Mouse (Mus musculus) small intestine, adult 2 months (tissue): ENCODE data around the gene Abhd14a. TPM values are rescaled to one million over a fixed set of nuclear protein-coding genes. Genes with fewer than 3 reads are reported as not detected.

Source experiments
- H3K27ac ChIP-seq: fragments of 200-500 bp; 2 replicates; pipeline ENCODE4 v1.5.1; 2012; ENCODE audit warnings: low read depth, low read length, control low read depth, inconsistent platforms; ENCODE audit not compliant: insufficient read depth
- H3K27me3 ChIP-seq: fragments of 200-500 bp; 2 replicates; pipeline ENCODE4 v1.6.1; 2012; ENCODE audit warnings: mild to moderate bottlenecking, moderate library complexity, low read length, inconsistent platforms; ENCODE audit not compliant: control insufficient read depth, insufficient read depth
- H3K36me3 ChIP-seq: fragments of 200-500 bp; 2 replicates; pipeline ENCODE4 v1.6.1; 2012; ENCODE audit warnings: mild to moderate bottlenecking, low read length, control low read depth, inconsistent platforms; ENCODE audit not compliant: control insufficient read depth, insufficient read depth
- H3K4me1 ChIP-seq: fragments of 200-500 bp; 2 replicates; pipeline ENCODE4 v1.6.1; 2012; ENCODE audit warnings: low read length, inconsistent platforms, mixed read lengths; ENCODE audit not compliant: control insufficient read depth, insufficient read depth, insufficient read length
- H3K4me3 ChIP-seq: fragments of 200-500 bp; 2 replicates; pipeline ENCODE4 v1.5.1; 2012; ENCODE audit warnings: low read depth, mild to moderate bottlenecking, control low read depth, inconsistent platforms, low read length, moderate library complexity
- CTCF ChIP-seq: fragments of 200-500 bp; IDR thresholded peaks from 2 replicates; pipeline ENCODE4 v1.5.1; 2012; ENCODE audit warnings: low read depth, mild to moderate bottlenecking, control low read depth, inconsistent platforms, low read length, moderate library complexity, mixed read lengths; ENCODE audit not compliant: insufficient replicate concordance, insufficient read length; ENCODE audit errors: extremely low read depth
- POLR2A ChIP-seq: fragments of 200-500 bp; IDR thresholded peaks from 2 replicates; pipeline ENCODE4 v1.6.1; 2012; ENCODE audit warnings: low read depth, mild to moderate bottlenecking, control low read depth, inconsistent platforms, low read length, moderate library complexity
- WGBS: fragments of 180-500 bp; shearing (Covaris S2); methylation state at CpG from one replicate; pipeline ENCODE4 v1.1.7; 2018; 5-methylcytosine and 5-hydroxymethylcytosine counted together
- polyA plus RNA-seq: library from polyadenylated mRNA; depleted of rRNA; stranded (reverse); fragments of >200 nt; gene quantifications from 2 replicates; pipeline ENCODE4 v1.2.3, GENCODE M21; 2012

The Abhd14a gene
- polyA plus RNA-seq, 1 experiment = 28.9 TPM

DNA sequence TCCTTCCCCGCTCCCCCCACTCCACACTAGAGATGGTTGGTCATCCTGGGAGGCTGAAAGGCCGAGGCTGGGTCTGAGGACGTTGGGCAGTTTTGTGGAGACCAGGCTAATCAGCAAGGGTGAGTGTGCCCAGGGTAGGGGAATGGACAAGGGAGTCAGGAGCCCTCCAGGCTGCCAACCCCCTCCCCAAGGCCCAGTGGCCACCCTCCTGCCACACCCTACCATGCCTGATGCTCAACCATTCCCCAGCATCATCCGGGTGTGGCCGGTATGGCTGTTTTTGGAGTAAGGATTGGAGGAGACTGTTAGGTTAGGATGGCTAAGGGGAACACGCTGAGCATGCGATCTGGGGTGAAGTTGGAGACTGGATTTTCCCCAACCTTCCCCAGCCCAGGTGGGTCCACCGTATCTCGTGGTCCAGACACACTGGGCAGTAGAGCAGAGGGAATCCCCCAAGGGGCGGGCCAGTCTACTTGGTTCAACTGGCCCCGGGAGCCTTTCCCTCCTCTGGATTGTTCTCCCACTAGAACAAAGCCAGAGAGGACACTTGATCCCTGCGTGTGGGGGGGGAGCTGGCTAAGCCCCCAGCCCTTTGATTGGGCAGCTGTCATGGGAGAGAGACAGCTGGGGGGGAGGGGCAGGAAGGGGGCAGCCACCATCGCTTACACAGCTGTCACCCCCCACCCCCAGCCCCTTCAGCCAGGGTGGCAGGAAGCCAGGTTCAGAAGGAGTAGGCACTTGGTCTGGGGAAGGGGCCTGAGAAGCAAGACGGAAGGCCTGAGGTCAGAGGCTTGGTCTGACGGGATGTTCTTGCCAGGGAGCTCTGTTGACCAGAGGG lies 9.1 kb upstream of the Abhd14a start:
- WGBS = 78% methylated on average over 15 of the region's 15 CpGs

DNA sequence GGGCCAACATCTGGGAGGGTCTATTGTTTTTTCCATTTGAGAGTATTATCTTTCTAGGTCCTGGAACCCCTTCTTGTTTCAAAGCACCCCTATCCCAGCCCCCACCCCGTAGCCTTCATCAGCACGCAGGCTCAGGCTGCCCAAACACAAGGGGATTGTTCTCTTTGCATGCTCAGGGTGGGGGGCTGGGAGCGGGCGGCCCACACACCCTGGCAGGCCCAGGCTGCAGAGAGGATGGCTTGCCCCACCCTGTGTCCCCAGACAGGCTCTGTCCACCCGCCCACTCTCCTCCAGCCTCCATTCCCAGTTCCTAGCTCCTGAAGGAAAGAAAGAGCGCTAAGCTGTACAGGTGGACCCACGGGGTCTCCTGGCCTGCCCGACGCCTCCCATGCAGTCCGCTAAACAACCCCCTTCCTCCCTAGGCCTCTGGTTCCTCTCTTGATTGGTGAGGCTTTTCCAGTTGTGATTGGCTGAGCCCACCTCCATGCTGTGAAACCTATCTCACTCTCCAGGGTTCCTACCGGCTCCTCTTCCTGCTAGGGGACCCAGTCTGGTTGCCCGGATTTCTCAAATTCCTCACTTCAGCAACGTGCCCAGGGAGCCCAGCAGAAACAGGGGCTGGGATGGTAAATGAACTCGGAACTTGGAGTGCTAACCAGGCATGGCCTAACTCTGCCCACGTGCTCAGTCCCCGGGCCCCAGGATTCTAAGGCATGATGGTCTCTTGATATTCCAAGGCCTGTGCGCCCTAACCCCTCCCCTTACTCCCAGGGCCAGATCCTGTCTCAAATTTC lies 7.6 kb upstream of the Abhd14a start:
- H3K27ac ChIP-seq = no peak overlapping the region
- no peak for TF ChIP-seq POLR2A
- TF ChIP-seq CTCF = no peak
- 79% methylated on average over 17 of the region's 17 CpGs for WGBS
- no peak overlapping the region for H3K4me3 ChIP-seq
- no peaks in the 10 kb centered on the region for H3K27me3 ChIP-seq
- H3K36me3 ChIP-seq = no peaks in the 10 kb centered on the region
- H3K4me1 ChIP-seq = peaks cover 8% of the 10 kb centered on the region

More for the DNA sequence above, 9.1 kb upstream of the Abhd14a start:
- H3K4me1 ChIP-seq = peaks cover 8% of the 10 kb centered on the region
- TF ChIP-seq POLR2A (no peak), CTCF (no peak)
- H3K4me3 ChIP-seq = no peak overlapping the region
- no peaks in the 10 kb centered on the region for H3K27me3 ChIP-seq
- H3K27ac ChIP-seq = no peak overlapping the region
- no peaks in the 10 kb centered on the region for H3K36me3 ChIP-seq

DNA sequence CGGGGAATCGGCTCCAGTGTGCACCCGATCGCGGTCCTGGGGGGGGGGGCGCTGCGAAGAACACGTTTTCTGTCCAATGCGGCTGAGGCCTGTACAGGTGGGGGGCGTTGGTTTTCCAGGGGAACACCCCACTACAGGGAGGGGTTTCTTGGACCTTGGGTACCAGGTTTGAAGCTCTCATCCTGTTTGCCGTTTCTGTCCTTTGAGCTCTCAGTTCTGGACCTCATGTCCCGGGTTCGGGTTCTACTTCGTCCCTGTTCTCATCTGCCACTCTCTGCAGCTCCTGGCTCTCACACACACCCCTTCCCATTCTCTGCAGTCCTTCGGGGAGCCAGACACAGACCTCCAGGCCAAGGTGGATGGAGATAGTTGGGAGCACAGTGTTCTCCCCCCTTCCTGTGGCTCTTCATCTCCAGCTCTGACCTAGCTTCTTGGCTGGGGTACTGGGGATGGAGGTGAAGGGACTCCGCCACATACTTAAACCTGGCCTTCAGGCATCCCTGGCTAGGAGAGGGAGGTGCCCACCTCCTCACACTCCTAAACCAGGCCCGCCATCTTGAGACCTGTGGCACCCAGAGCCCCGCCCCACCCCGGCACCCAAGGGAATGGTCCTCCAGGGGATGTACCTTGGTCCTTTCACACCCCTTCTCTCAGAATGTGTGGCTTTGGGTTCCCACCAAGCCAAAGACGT lies 6.7 kb upstream of the Abhd14a start:
- no peaks in the 10 kb centered on the region for H3K36me3 ChIP-seq
- TF ChIP-seq CTCF (no peak), POLR2A (no peak)
- peaks cover 12% of the 10 kb centered on the region for H3K4me1 ChIP-seq
- H3K27me3 ChIP-seq = no peaks in the 10 kb centered on the region
- 20% methylated on average over 20 of the region's 20 CpGs for WGBS
- peak overlapping the region; percentile 73 for H3K4me3 ChIP-seq
- H3K27ac ChIP-seq = no peak overlapping the region

DNA sequence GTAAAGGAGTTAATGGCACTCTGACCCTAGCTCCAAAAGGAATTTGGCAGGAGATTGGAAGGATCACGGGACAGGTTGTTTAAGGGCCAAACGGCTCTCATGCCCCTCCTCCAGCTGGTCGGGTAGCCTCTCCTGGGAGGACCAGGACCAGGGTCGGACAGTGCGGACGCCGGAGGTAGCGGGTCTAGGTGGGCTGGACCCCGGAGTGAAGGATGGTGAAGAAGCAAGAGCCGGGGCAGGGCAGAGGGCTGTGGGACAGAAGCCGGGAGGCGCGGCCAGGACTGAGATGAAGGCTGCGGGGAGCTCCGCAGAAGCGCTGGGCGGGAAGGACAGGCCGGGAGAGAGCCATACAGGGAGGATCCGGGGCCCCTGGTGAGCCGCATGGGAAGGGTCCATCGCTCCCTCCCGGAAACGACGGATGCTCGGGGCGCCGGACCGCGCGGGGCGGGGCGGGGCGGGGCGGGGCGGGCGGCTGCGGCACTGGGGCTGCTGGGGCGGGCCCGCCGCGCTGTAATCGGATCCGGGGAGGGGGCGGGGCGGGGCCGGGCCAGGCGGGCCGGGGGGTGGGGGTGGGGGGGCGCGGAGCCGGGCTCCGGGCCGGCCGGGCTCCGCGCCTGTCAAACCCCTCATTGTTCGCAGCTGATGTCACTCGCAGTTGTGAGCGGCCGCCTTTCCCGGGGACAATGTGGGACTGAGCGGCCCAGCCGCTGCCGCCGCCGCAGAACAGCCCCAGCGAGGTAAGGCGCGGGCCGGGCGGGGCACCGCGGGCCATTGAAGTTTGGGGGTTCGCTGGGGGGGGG lies 6.0 kb upstream of the Abhd14a start, which contains the start of gene Pcbp4:
TSS of gene Pcbp4 (plus strand) at position 21 of the 800 bp plus-strand sequence.
- no peak for TF ChIP-seq POLR2A
- TF ChIP-seq CTCF = no peak
- no peaks in the 10 kb centered on the region for H3K36me3 ChIP-seq
- peaks cover 12% of the 10 kb centered on the region for H3K4me1 ChIP-seq
- H3K4me3 ChIP-seq = peak within 1 kb of the TSS; percentile 73
- peak within 1 kb of the TSS; percentile 24; the same call in 1 of the 2 replicates for H3K27ac ChIP-seq
- no peaks in the 10 kb centered on the region for H3K27me3 ChIP-seq
- 1% methylated on average over 62 of the region's 74 CpGs for WGBS

DNA sequence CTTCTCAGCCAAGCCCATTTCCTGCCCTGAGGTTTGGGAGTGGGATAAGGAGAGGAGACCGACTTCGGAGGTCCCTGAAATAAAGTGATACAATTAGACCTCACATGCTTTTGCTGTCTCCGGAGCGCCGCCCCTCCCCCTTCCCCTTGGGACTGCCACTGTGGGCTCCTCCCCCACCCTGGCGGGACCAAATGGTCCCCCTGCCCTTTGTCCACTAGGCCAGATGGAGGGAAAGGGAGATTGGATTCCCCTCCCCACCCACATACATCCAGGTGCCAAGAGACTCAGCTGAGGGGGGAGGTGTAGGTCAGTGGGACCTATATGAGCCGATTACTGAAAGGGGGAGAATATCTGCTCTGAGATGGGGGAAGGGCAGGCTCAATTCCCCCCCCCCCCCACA lies 5.3 kb upstream of the Abhd14a start:
- H3K27ac ChIP-seq = no peak overlapping the region
- H3K4me3 ChIP-seq = no peak overlapping the region
- WGBS = 48% methylated on average over 7 of the region's 7 CpGs
- H3K36me3 ChIP-seq = no peaks in the 10 kb centered on the region
- TF ChIP-seq CTCF (no peak), POLR2A (no peak)
- H3K4me1 ChIP-seq = peaks cover 17% of the 10 kb centered on the region
- H3K27me3 ChIP-seq = no peaks in the 10 kb centered on the region

DNA sequence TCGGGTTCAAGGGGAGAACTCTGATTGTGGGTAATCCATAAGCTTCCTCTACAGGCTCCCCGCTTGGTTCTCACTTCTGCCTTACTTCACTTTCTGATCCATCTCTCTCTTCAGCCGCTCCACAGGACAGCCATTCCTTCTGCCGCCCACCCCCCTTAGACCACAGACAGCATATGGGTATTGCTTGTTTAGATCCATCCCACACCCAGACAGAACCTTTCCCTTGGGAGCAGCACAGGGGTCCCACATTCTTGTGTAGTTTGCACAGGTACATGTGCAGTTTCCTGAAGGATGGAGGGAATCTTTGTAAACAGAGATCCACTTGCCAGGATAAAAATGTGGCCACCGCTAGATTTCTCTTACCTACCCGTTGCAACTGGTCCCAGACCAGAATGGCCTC lies 4.9 kb upstream of the Abhd14a start:
- 84% methylated on average over 6 of the region's 6 CpGs for WGBS
- Histone ChIP-seq H3K27ac (no peak overlapping the region), H3K4me3 (no peak overlapping the region)

More for the DNA sequence above, 4.9 kb upstream of the Abhd14a start:
- Histone ChIP-seq H3K27me3 (no peaks in the 10 kb centered on the region), H3K36me3 (no peaks in the 10 kb centered on the region), H3K4me1 (peaks cover 18% of the 10 kb centered on the region)
- TF ChIP-seq POLR2A = no peak
- TF ChIP-seq CTCF = no peak
